Mouse (Mus musculus) limb, embryonic 11.5 days (tissue): Measurements from ENCODE around the gene Eva1c. TPM values are rescaled to one million over a fixed set of nuclear protein-coding genes. Genes with fewer than 3 reads are reported as not detected.

Source experiments
- ATAC-seq: fragments of 200-750 bp; cut with Nextera tagmentation; 2 replicates; pipeline ENCODE4 v1.8.0; 2017; ENCODE audit warnings: low read depth; ENCODE audit not compliant: insufficient number of reproducible peaks, low FRiP score, low TSS enrichment
- DNase-seq: peaks from one replicate; pipeline ENCODE4 v3.0.0-alpha.2; 2015; ENCODE audit warnings: low spot score
- H3K27ac ChIP-seq: fragments of 300-500 bp; sonication (generic); replicated peaks from 2 replicates; pipeline ENCODE4 v1.5.1; 2014; ENCODE audit warnings: low read depth, mild to moderate bottlenecking, low read length
- H3K27me3 ChIP-seq: fragments of 300-500 bp; sonication (generic); 2 replicates; pipeline ENCODE4 v1.6.1; 2014; ENCODE audit warnings: mild to moderate bottlenecking, low read length, mixed read lengths; ENCODE audit not compliant: control insufficient read depth, insufficient read depth
- H3K36me3 ChIP-seq: fragments of 300-500 bp; sonication (generic); 2 replicates; pipeline ENCODE4 v1.6.1; 2014; ENCODE audit warnings: mild to moderate bottlenecking, low read length, moderate library complexity, mixed read lengths; ENCODE audit not compliant: control insufficient read depth, insufficient read depth
- H3K4me1 ChIP-seq: fragments of 300-500 bp; sonication (generic); 2 replicates; pipeline ENCODE4 v1.6.1; 2014; ENCODE audit warnings: low read length, mixed read lengths; ENCODE audit not compliant: control insufficient read depth, insufficient read depth
- H3K4me2 ChIP-seq: fragments of 300-500 bp; sonication (generic); 2 replicates; pipeline ENCODE4 v1.6.1; 2014; ENCODE audit warnings: low read depth, mild to moderate bottlenecking, moderate library complexity; ENCODE audit not compliant: severe bottlenecking
- H3K4me3 ChIP-seq: fragments of 300-500 bp; sonication (generic); 2 replicates; pipeline ENCODE4 v1.5.1; 2014; ENCODE audit warnings: low read depth, low read length
- H3K9ac ChIP-seq: fragments of 300-500 bp; sonication (generic); 2 replicates; pipeline ENCODE4 v1.6.1; 2014; ENCODE audit warnings: mild to moderate bottlenecking, low read length
- H3K9me3 ChIP-seq: fragments of 300-500 bp; sonication (generic); 2 replicates; pipeline ENCODE4 v1.6.1; 2016; ENCODE audit warnings: low read length; ENCODE audit not compliant: control insufficient read depth
- WGBS: fragments of 180-500 bp; shearing (Covaris S2); extraction: QIAGEN DNeasy Blood & Tissue Kit; methylation state at CpG from one replicate; pipeline ENCODE4 v1.1.7; 2014; 5-methylcytosine and 5-hydroxymethylcytosine counted together
- polyA plus RNA-seq: library from polyadenylated mRNA; unstranded; fragments of >200 nt; fragmentation: Nextera tagmentation; extraction: Ambion mirVana; gene quantifications from 2 replicates; pipeline ENCODE4 v1.2.1, GENCODE M21; 2014

Eva1c gene
- polyA plus RNA-seq, 1 experiment from 2014 or later = 0.44 TPM

DNA sequence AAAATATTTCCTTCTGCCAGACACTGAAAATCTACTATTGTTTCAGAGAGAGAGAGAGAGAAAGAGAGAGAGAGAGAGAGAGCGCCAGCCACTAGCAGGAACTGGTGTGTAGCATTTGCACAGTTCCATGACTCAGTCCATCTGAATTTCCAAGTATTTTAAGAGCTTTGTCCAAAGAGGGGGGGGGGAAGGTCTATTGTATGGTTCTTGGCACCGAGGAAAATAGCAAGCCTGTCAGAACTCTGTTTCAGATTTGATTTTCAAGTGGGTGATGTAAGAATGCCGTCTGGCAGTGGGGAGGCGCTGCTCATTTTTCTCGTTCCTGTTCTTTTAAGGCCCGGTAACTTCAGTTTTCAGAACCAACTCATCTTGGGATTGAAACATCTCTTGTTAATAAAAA is 18.5 kb downstream of the Eva1c start:
- H3K36me3 ChIP-seq = no peaks in the 10 kb centered on the region
- no peak for DNase-seq
- no peak overlapping the region for H3K4me2 ChIP-seq
- no peaks in the 10 kb centered on the region for H3K9me3 ChIP-seq
- no peaks in the 10 kb centered on the region; the same call in 1 of the 2 replicates for H3K4me1 ChIP-seq
- no peak overlapping the region for H3K4me3 ChIP-seq
- no peak overlapping the region for H3K9ac ChIP-seq
- no peaks in the 10 kb centered on the region for H3K27me3 ChIP-seq
- WGBS = 88% methylated on average over 6 of the region's 6 CpGs
- ATAC-seq = no peak
- H3K27ac ChIP-seq = no peak overlapping the region

- H3K9me3 ChIP-seq = no peaks in the 10 kb centered on the region
- DNase-seq (no peak), ATAC-seq (no peak)
- H3K9ac ChIP-seq = no peak overlapping the region
- WGBS = 82% methylated on average over 13 of the region's 13 CpGs
- H3K36me3 ChIP-seq = no peaks in the 10 kb centered on the region
- no peak overlapping the region for H3K4me2 ChIP-seq
- no peaks in the 10 kb centered on the region for H3K27me3 ChIP-seq
- no peak overlapping the region for H3K27ac ChIP-seq
- peaks cover under 1% of the 10 kb centered on the region; the same call in 1 of the 2 replicates for H3K4me1 ChIP-seq
- no peak overlapping the region for H3K4me3 ChIP-seq
Observed at GRCm38 (mm10) chr16:90845591-90845990, 19.1 kb downstream of the Eva1c start.

DNA sequence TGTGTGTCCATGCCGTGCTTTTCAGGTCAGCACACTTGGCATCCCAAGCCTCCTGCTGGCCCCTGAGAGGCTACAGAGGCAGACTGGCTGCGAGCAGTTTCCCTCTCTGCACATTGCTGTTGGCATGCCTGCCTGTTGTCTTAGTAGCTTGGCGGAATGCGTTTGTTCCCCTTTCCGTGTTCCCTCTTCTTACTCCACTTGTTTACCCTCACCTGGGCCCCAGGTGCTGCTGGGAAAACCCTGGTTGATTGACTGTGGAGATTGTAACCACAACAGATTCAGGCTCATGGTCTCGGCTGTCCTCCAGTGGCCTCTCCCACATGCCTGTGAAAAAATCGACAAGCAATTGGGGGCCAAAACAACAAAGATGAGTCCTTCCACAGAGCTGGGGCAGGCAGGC is 22.2 kb downstream of the Eva1c start:
- Histone ChIP-seq H3K4me2 (no peak overlapping the region), H3K9me3 (no peaks in the 10 kb centered on the region), H3K36me3 (no peaks in the 10 kb centered on the region), H3K4me3 (no peak overlapping the region), H3K27ac (no peak overlapping the region), H3K4me1 (peaks cover 17% of the 10 kb centered on the region), H3K27me3 (no peaks in the 10 kb centered on the region), H3K9ac (no peak overlapping the region)
- DNase-seq (no peak), ATAC-seq (no peak)
- WGBS = 87% methylated on average over 7 of the region's 7 CpGs

- Histone ChIP-seq H3K4me3 (no peak overlapping the region), H3K36me3 (no peaks in the 10 kb centered on the region), H3K4me1 (peaks cover 18% of the 10 kb centered on the region), H3K4me2 (no peak overlapping the region), H3K9me3 (no peaks in the 10 kb centered on the region), H3K27me3 (no peaks in the 10 kb centered on the region), H3K9ac (no peak overlapping the region), H3K27ac (no peak overlapping the region)
- no peak; the same call in 1 of the 2 replicates for ATAC-seq
- peak; percentile 57 for DNase-seq
- 47% methylated on average over 12 of the region's 12 CpGs for WGBS
Observed at GRCm38 (mm10) chr16:90849262-90849661, 22.7 kb downstream of the Eva1c start.

DNA sequence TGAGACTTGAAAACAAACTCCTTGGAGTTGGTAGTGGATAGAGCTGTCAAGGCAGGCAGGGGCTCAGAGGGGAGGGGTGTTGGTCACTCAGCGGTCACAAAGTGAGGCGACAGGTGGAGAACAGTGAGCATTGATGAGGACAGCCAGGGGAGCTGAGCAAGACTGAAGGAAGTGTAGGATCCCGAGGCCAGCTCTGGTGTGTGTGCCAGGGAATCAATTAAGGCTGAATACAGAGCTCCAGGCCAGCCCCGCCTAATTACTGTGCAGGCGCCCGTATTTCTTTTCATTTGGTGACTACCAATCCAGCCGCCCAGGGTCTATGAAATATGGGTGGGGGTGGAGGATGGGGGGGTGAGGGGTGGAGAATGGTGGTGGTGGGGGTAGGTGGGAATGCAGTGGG is 24.4 kb downstream of the Eva1c start:
- H3K9me3 ChIP-seq = no peaks in the 10 kb centered on the region
- H3K4me3 ChIP-seq = no peak overlapping the region
- 45% methylated on average over 7 of the region's 7 CpGs for WGBS
- H3K9ac ChIP-seq = no peak overlapping the region
- H3K27me3 ChIP-seq = no peaks in the 10 kb centered on the region
- peak overlapping the region; percentile 3; the same call in 1 of the 2 replicates for H3K27ac ChIP-seq
- ATAC-seq (no peak), DNase-seq (no peak)
- H3K4me2 ChIP-seq = no peak overlapping the region
- H3K36me3 ChIP-seq = no peaks in the 10 kb centered on the region
- peaks cover 28% of the 10 kb centered on the region for H3K4me1 ChIP-seq

DNA sequence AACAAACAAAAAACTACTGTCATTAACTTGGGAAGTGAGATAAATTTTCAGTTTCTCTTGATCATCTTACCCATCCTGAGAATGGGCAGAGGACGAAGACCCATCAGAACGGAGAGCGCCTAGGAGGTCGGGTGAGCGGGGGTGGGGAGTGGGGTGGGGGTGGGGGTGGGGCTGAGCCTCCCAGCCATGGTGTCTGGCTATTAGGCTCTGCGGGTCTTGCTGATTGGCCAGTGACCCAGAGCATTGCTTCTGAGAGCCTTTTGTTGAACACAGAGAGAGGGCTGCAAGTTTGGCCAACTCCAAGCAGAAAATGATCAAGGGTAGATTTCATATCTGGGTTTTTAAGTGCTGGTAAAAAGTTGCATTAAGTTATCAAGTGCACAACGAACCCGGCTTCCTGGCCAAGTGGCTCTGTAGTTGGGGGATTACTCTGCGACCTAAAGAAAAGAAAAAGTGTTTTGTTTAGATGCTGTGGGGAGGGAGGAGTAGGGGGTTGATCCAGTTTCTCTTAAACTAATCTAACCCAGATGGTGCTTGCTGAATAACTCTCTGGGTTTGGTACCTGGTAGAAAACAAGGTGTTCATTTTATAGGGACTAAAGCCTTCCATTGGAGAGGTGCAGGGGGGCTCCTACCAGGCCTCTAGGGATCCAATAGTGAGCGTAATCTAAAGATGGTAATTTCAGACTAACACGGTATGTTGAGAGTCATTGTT is 25.3 kb downstream of the Eva1c start:
- 40% methylated on average over 11 of the region's 11 CpGs for WGBS
- Histone ChIP-seq H3K4me1 (peaks cover 28% of the 10 kb centered on the region), H3K36me3 (no peaks in the 10 kb centered on the region), H3K4me2 (peak overlapping the region; percentile 7; the same call in 1 of the 2 replicates), H3K9me3 (no peaks in the 10 kb centered on the region), H3K27ac (peak overlapping the region; percentile 74), H3K4me3 (no peak overlapping the region), H3K27me3 (no peaks in the 10 kb centered on the region), H3K9ac (no peak overlapping the region)
- DNase-seq (peak; percentile 44), ATAC-seq (peak; percentile 70; the same call in 1 of the 2 replicates)

DNA sequence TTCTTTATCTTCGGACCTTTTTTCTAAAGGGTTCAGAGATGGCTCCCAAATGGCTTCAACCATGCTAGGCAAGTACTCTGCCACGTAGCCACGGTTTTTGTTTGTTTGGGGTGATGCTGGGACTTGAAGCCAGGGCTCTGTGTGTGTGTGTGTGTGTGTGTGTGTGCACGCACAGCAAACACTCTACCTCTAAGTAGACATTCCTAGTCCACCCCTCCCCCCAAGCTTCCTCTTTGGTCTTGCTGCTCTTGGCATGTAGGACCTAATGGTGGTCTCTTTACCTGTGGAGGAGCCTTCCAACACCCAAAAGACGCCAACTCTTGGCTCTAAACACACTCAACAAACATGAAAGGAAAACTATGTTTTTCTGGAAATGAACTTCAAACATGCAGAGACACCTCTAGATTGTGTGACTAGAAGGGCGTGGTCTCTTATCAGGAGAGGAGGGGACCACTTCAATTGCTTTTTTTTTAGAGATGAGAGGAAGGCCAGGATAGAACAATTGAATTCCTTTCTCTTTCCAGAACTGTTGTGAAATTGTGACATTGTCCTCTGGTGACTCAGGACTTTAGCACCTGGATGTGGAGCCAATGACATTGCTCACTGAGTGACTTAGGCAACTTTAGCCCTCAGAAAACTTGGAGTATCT is 30.2 kb downstream of the Eva1c start:
- H3K9ac ChIP-seq = no peak overlapping the region
- H3K27me3 ChIP-seq = no peaks in the 10 kb centered on the region
- H3K36me3 ChIP-seq = no peaks in the 10 kb centered on the region
- peaks cover 21% of the 10 kb centered on the region for H3K4me1 ChIP-seq
- no peak overlapping the region for H3K4me3 ChIP-seq
- DNase-seq (no peak), ATAC-seq (no peak)
- no peak overlapping the region for H3K4me2 ChIP-seq
- no peak overlapping the region for H3K27ac ChIP-seq
- WGBS = 92% methylated on average over 6 of the region's 6 CpGs
- no peaks in the 10 kb centered on the region for H3K9me3 ChIP-seq

GRCm38 (mm10) chr16:90858206-90858605 is 31.7 kb downstream of the Eva1c start:
- H3K27me3 ChIP-seq = no peaks in the 10 kb centered on the region
- 88% methylated on average over 4 of the region's 4 CpGs for WGBS

More at GRCm38 (mm10) chr16:90858206-90858605, 31.7 kb downstream of the Eva1c start:
- Histone ChIP-seq H3K9ac (no peak overlapping the region), H3K36me3 (no peaks in the 10 kb centered on the region), H3K27ac (no peak overlapping the region), H3K4me2 (no peak overlapping the region), H3K9me3 (no peaks in the 10 kb centered on the region), H3K4me3 (no peak overlapping the region), H3K4me1 (peaks cover 13% of the 10 kb centered on the region; the same call in 1 of the 2 replicates)
- no peak for ATAC-seq
- no peak for DNase-seq
